Comparison of ENCODE assay signal across 28 mouse cellular contexts in the genomic region with DNA sequence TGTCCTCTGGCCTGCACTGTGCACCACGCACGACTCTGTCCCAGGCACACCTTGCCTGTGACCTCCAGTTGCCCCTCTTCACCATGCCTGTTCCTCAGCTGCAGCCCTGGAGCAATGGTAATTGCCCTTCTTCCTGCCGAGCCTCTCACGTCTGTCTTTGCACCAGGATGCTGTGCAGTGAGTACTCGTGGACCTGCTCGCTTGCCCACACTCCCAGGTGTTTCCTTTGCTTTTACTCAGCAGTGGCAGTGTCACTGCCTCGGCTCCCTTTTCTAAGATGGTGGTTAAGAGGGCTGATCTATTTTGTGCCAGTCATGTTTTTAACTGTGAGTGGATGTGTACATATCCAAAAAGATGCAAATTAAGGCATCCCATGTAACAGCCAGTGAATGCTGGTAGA. TPM values are rescaled to one million over a fixed set of nuclear protein-coding genes. Genes with fewer than 3 reads are reported as not detected.
DNase-seq lines count a peak whose midpoint lies in the region; ATAC-seq lines count a peak whose summit lies in the region.
"Had no signal": no experiment of that assay in that cellular context is flagged by ENCODE, and none has a peak within 500 bp of the region (broad histone marks: within the 10 kb centered on the region; RNA-seq: fewer than 3 reads in every experiment).

No protein-coding gene starts in this region.

- peak; percentile 35 for ATAC-seq in CD4-positive, CD25-positive, alpha-beta regulatory T cell, adult 4 months
- no peak for ATAC-seq in hindbrain, embryonic 13.5 days (ENCODE audit: low FRiP score)
- ATAC-seq in erythroblast, adult 5-6 weeks (replicated peaks; ENCODE audit: low FRiP score, poor library complexity, severe bottlenecking), result no peak
- no peak for ATAC-seq in forebrain, embryonic 16.5 days
- ATAC-seq: forebrain, embryonic 13.5 days; hindbrain, embryonic 16.5 days; intestine, embryonic 16.5 days; midbrain, embryonic 13.5 days had no signal

- H3K4me2 ChIP-seq in hindbrain, embryonic 13.5 days, result no peak overlapping the region
- no peak overlapping the region for H3K4me2 ChIP-seq in forebrain, embryonic 16.5 days (ENCODE audit: low read length)
- H3K4me2 ChIP-seq: embryonic facial prominence, embryonic 15.5 days; forebrain, embryonic 13.5 days; heart, embryonic 15.5 days; lung, embryonic 15.5 days; midbrain, embryonic 13.5 days; neural tube, embryonic 13.5 days had no signal

- H3K4me1 ChIP-seq in hindbrain, embryonic 13.5 days (replicated peaks), result no peaks in the 10 kb centered on the region
- H3K4me1 ChIP-seq in forebrain, embryonic 16.5 days (replicated peaks; ENCODE audit: control insufficient read depth, insufficient read depth, low read length), result no peaks in the 10 kb centered on the region
- H3K4me1 ChIP-seq: forebrain, embryonic 13.5 days; lung, embryonic 15.5 days; midbrain, embryonic 13.5 days; neural tube, embryonic 13.5 days had no signal

- no peak overlapping the region for H3K9ac ChIP-seq in hindbrain, embryonic 13.5 days
- H3K9ac ChIP-seq in forebrain, embryonic 16.5 days (replicated peaks; ENCODE audit: low read depth, low read length), result no peak overlapping the region
- H3K9ac ChIP-seq: embryonic facial prominence, embryonic 15.5 days; forebrain, embryonic 13.5 days; heart, embryonic 15.5 days; lung, embryonic 15.5 days; midbrain, embryonic 13.5 days; neural tube, embryonic 13.5 days had no signal

- H3K4me3 ChIP-seq in hindbrain, embryonic 13.5 days, result no peak overlapping the region
- no peak overlapping the region for H3K4me3 ChIP-seq in forebrain, embryonic 16.5 days (replicated peaks; ENCODE audit: low read length)
- H3K4me3 ChIP-seq: embryonic facial prominence, embryonic 10.5 days; embryonic facial prominence, embryonic 15.5 days; forebrain, embryonic 13.5 days; heart, embryonic 10.5 days; heart, embryonic 15.5 days; lung, embryonic 15.5 days; midbrain, embryonic 13.5 days; neural tube, embryonic 13.5 days had no signal

- no peak overlapping the region for H3K27ac ChIP-seq in hindbrain, embryonic 13.5 days
- no peak overlapping the region for H3K27ac ChIP-seq in forebrain, embryonic 16.5 days (ENCODE audit: low read length)
- H3K27ac ChIP-seq: embryonic facial prominence, embryonic 10.5 days; embryonic facial prominence, embryonic 15.5 days; forebrain, embryonic 13.5 days; kidney, postnatal 0 days; midbrain, embryonic 13.5 days; neural tube, embryonic 13.5 days had no signal

- H3K27me3 ChIP-seq in hindbrain, embryonic 13.5 days, result no peaks in the 10 kb centered on the region
- no peaks in the 10 kb centered on the region for H3K27me3 ChIP-seq in forebrain, embryonic 16.5 days (replicated peaks; ENCODE audit: control insufficient read depth, insufficient read depth, low read length)
- H3K27me3 ChIP-seq: embryonic facial prominence, embryonic 15.5 days; forebrain, embryonic 13.5 days; heart, embryonic 15.5 days; lung, embryonic 15.5 days; midbrain, embryonic 13.5 days; neural tube, embryonic 13.5 days had no signal

- peak; percentile 32 for DNase-seq in ZHBTc4 (ENCODE audit: low read depth, low spot score)
- DNase-seq in thymus, adult 18-20 months, result peak; percentile 15 to 25
- DNase-seq in thymus, postnatal 25 days, result peak; percentile 36
- DNase-seq: B cell, adult 2 months; cerebellum, adult 2 months; cerebellum, postnatal 14 days; gastrocnemius, postnatal 25 days; heart, adult 11 months; heart, postnatal 4 days; kidney, adult 8-10 months; kidney, postnatal 4 days; liver; right cerebral cortex, postnatal 25 days had no signal

- no peaks in the 10 kb centered on the region for H3K9me3 ChIP-seq in hindbrain, embryonic 13.5 days
- H3K9me3 ChIP-seq in forebrain, embryonic 16.5 days (ENCODE audit: control insufficient read depth, low read length), result no peaks in the 10 kb centered on the region
- H3K9me3 ChIP-seq: embryonic facial prominence, embryonic 10.5 days; embryonic facial prominence, embryonic 15.5 days; forebrain, embryonic 13.5 days; heart, embryonic 10.5 days; heart, embryonic 15.5 days; lung, embryonic 15.5 days; midbrain, embryonic 13.5 days; neural tube, embryonic 13.5 days had no signal

- 87% methylated on average over 7 of the region's 7 CpGs for WGBS in hindbrain, embryonic 13.5 days
- 92% methylated on average over 7 of the region's 7 CpGs for WGBS in forebrain, embryonic 16.5 days

- H3K36me3 ChIP-seq in hindbrain, embryonic 13.5 days, result peaks cover 98% of the 10 kb centered on the region
- peaks cover 24% of the 10 kb centered on the region for H3K36me3 ChIP-seq in forebrain, embryonic 16.5 days (ENCODE audit: control insufficient read depth, insufficient read depth)

RNA-seq across cellular contexts. Expression of gene Gpr107, which starts 27.4 kb away (rescaled TPM):
- polyA plus RNA-seq in CD4-positive, CD25-positive, alpha-beta regulatory T cell, adult 4 months (2017; shearing (Covaris generic)), result 10 to 100 TPM; 56.6 to 60.7 TPM
- polyA plus RNA-seq in hindbrain, embryonic 13.5 days (2015; fragmentation: Nextera tagmentation; extraction: Ambion mirVana), result 38.1 and 38.2 TPM in 2 replicates
- total RNA-seq in erythroblast, adult 5-6 weeks (2015; ENCODE audit: low replicate concordance), result 2.5 and 10.7 TPM in 2 replicates
- total RNA-seq in erythroblast, adult 5-6 weeks (2017; ENCODE audit: low replicate concordance), result 11.7 TPM in 2 replicates
- 39.5 and 42.2 TPM in 2 replicates for polyA plus RNA-seq in forebrain, embryonic 16.5 days (2015; fragmentation: Nextera tagmentation; extraction: Ambion mirVana)

RNA-seq across cellular contexts. Expression of gene Fnbp1, which starts 37.7 kb away (rescaled TPM):
- polyA plus RNA-seq in CD4-positive, CD25-positive, alpha-beta regulatory T cell, adult 4 months (2017; shearing (Covaris generic)), result 10 to 100 TPM; 78.2 to 90.0 TPM
- 20.7 and 21.9 TPM in 2 replicates for polyA plus RNA-seq in hindbrain, embryonic 13.5 days (2015; fragmentation: Nextera tagmentation; extraction: Ambion mirVana)
- 15.5 and 20.4 TPM in 2 replicates for total RNA-seq in erythroblast, adult 5-6 weeks (2015; ENCODE audit: low replicate concordance)
- total RNA-seq in erythroblast, adult 5-6 weeks (2017; ENCODE audit: low replicate concordance), result 2.9 and 6.1 TPM in 2 replicates
- 19.7 and 23.2 TPM in 2 replicates for polyA plus RNA-seq in forebrain, embryonic 16.5 days (2015; fragmentation: Nextera tagmentation; extraction: Ambion mirVana)
